Mouse (Mus musculus) forelimb bud, embryonic 11.5 days (tissue): ENCODE results near the gene Aacs.
A peak's percentile ranks its signal among the peaks of the same experiment; 100 is the strongest.

Experiments
- DNase-seq: peaks from one replicate; pipeline ENCODE4 v3.0.0-alpha.2; 2012; ENCODE audit warnings: low read depth, low spot score

The Aacs gene

GRCm38 (mm10) chr5:125492379-125493092 is 16.9 kb downstream of the Aacs start:
- DNase-seq, result no peak

- no peak for DNase-seq
Observed at GRCm38 (mm10) chr5:125493093-125493423, 17.4 kb downstream of the Aacs start.

- no peak for DNase-seq
Observed at GRCm38 (mm10) chr5:125495655-125496054, 20.0 kb downstream of the Aacs start.

DNA sequence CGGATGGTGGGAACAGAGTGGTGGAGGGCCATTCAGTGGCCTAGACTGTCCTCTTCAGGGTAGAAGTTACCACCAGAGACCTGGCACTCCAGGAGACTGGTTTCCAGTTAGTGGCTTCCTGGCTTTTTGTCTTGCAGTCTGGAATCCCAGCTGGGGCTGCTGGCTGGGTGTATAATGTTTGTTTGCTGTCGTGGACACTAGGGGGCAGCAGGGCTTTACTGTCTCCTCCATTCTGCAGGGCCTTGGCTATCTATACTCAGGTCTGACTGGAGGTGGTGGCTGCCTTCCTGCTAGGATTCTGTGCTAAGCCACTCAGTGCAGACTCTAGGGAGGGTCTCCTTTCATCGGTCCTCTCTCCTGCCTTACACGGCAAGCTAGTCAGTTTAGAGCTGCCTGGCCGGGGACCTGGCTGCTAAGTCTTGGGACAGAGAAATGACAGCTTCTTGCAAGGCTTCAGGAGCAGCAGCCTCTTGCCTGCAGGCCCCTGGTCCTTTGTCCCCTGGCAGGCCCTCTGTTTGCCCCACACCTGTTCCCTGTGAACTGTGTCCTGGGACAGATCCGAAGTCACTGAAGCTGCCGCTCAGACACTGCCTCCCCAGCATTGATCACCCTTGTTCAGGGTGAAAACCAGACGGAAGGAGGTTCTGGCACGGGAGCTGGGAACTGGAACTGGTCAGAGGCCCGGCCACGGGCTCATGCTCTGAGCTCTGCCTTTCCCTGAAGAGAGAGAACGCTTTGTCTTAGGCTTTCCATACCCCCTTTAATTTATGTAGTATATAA is 22.4 kb downstream of the Aacs start:
- DNase-seq, result peak; percentile 49

DNA sequence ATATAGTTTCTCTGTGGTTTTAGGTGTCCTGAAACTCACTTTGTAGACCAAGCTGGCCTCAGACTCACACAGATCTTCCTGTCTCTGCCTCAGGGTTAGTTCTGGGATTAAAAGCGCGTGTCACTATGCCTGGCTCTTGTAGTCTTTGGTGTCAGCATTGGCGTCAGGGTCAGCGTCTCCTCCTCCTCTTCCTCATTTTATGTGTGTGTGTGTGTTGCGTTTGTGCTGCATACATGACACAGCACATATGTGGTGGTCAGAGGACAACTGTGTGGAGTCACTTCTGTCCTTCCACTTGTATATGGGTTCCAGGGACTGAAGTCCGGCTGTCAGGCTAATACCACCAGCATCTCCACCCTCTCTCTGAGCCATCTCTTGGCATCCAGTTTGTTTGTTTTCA is 25.9 kb downstream of the Aacs start:
- DNase-seq, result no peak

GRCm38 (mm10) chr5:125502186-125502585 is 26.6 kb downstream of the Aacs start:
- DNase-seq, result no peak

GRCm38 (mm10) chr5:125503628-125504027 is 28.0 kb downstream of the Aacs start:
- no peak for DNase-seq

- DNase-seq, result no peak
Observed at GRCm38 (mm10) chr5:125504692-125505091, 29.1 kb downstream of the Aacs start.

DNA sequence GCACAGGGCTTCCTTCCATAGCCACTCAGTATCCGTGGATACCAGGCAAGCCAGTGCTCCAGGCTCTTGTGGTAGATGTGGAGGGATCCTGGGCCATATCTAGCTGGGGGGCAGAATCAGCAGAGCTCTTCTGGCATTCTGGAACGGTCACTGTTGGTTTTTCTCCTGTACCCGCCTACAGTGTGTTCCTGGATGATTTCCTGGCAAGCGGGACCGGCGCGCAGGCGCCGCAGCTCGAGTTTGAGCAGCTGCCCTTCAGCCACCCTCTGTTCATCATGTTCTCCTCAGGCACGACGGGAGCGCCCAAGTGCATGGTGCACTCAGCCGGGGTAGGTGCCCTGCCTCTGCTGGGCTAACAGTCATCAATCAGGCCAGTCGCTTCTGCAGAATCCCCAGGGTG is 30.4 kb downstream of the Aacs start:
- no peak for DNase-seq

- DNase-seq, result no peak
Observed at GRCm38 (mm10) chr5:125507582-125507981, 32.0 kb downstream of the Aacs start.

- DNase-seq, result no peak
Observed at GRCm38 (mm10) chr5:125508006-125508405, 32.4 kb downstream of the Aacs start.

GRCm38 (mm10) chr5:125509541-125509940 is 33.9 kb downstream of the Aacs start:
- DNase-seq, result peak; percentile 62

- no peak for DNase-seq
Observed at GRCm38 (mm10) chr5:125515006-125515405, 39.4 kb downstream of the Aacs start.

DNA sequence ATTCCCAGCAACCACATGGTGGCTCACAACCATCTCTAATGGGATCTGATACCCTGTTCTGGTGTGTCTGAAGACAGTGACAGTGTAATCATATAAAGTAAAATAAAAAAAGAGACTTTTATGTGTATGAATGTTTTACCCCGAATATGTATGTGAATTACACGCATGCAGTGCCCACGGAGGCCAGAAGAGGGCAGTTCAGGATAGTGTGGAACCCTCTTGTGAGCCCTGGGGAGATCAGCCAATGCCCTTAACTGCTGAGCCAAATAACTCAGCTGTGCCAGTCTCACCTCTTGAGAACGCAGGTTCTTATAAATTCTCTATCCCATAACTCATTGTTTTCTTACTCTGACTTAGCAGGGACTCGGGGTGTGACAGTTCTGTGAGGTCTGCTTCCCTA is 43.0 kb downstream of the Aacs start:
- no peak for DNase-seq

GRCm38 (mm10) chr5:125520930-125521590 is 45.4 kb downstream of the Aacs start:
- DNase-seq, result no peak

- DNase-seq, result no peak
Observed at GRCm38 (mm10) chr5:125523361-125523760, 47.7 kb downstream of the Aacs start.

- no peak for DNase-seq
Observed at GRCm38 (mm10) chr5:125525516-125525915, 49.9 kb downstream of the Aacs start.

- no peak for DNase-seq
Observed at GRCm38 (mm10) chr5:125526464-125526863, 50.9 kb downstream of the Aacs start.

GRCm38 (mm10) chr5:125529109-125529508 is 53.5 kb downstream of the Aacs start:
- DNase-seq, result peak; percentile 73

DNA sequence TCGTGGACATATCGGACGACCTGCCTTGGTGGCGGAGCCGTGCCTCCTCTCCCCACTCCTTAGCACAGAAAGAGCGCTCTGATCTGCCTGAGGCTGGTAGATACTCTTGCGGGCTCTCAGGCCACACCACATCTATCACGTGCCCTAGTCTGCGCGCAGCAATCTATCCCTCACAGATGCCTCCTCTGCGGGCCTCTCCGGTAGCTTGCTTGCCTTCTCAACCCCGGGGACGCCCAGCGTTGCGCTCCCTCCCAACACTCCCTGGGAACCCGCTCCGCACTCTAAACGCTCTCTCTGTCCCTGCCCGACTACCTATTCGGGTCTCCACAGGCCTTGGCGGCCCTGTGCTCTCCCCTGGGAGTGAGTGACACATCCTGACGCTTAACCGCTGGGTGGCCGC is 56.0 kb downstream of the Aacs start, which contains the start of gene Tmem132b:
TSS of gene Tmem132b (plus strand) at position 141 of the 400 bp plus-strand sequence.
- DNase-seq, result no peak

DNA sequence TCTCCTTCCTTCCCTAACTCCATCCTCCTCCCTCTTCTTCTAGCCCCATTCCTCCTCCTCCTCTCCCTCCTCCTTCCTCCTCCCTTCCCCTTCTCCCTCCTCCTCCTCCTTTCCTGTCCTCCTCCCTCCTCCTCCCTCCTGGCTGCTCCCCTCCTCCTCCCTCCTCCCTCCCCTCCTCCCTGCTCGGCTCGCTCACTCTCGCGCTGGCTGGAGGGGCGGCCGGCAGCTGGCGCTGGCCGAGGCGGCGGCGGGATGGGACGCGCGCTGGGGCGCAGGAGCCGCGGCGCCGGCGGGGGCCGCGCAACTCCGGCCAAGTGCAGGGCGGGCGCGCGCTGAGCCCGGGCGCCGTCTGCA is 56.6 kb downstream of the Aacs start:
- no peak for DNase-seq

DNA sequence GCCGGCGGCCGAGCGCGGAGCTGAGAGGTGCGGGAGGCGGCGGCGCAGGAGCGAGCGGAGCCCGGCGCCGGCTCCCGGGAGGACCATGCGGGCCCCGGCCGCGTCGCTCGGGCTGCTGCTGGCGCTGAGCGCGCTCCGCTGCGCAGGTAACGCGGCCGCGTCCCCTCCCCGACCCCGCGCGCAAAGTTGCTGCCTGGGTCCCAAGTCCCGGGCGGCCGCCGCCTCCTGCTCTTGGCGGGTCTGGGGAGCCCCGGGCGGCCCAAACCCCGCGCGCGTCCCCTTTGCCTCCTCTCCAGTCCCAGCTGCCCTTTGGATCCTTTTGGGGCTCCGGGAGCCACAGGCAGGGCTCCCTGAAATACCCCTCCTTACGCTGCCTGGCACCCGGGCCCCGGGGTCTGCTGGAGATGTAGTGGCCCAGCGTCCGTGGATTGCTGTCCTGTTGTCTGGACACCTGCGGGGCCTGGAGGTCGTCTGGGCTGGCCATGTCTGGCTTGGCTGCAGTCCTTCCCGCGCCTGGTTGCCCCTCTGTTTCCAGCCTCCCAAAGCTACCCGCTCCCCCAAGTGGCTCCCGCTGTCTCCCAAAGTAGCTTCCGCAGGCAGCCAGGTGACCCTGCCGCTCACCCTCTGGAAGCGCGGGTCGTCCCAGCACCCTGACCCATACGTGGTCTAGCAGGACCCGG is 57.1 kb downstream of the Aacs start:
- no peak for DNase-seq
